Mouse (Mus musculus) liver (tissue): Measurements from ENCODE around the gene Mrpl54.

Experiments
- DNase-seq: peaks from one replicate; pipeline ENCODE4 v3.0.0-alpha.2; 2020; ENCODE audit warnings: mixed read lengths

The Mrpl54 gene

DNA sequence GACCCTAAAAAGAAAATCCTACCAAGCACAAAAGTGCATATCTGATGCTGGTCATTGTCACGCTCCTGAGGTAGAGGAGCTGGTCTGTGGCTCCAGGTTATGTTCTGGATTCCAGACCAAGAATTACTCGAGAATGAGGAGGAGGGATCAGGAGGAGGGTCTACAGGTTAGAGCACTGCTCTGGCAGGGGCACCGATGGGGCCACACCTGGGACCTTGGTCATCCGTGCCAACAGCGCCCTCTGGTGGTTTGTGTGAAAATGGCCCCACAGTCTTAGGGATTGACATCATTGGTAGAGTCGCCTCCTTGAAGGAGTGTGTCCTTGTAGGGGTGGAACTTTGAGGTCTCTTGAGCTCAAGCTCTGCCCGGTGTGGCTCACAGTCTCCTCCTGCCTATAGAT, 48.8 kb downstream of the Mrpl54 start:
- DNase-seq, result peak; percentile 77

DNA sequence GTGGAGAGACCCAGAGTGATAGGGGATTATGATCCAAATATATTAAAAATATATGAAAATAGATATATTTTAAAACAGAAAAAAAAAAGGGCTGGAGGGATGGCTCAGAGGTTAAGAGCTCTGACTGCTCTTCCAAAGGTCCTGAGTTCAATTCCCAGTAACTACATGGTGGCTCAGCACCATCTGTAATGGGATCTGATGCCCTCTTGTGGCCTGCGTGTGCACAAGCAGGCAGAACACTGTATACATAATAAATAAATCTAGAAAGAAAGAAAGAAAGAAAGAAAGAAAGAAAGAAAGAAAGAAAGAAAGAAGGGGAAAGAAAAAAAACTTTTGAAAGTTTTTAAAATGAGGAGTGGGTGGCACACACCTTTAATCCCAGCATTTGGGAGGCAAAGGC, 49.5 kb downstream of the Mrpl54 start:
- DNase-seq, result peak; percentile 37

DNA sequence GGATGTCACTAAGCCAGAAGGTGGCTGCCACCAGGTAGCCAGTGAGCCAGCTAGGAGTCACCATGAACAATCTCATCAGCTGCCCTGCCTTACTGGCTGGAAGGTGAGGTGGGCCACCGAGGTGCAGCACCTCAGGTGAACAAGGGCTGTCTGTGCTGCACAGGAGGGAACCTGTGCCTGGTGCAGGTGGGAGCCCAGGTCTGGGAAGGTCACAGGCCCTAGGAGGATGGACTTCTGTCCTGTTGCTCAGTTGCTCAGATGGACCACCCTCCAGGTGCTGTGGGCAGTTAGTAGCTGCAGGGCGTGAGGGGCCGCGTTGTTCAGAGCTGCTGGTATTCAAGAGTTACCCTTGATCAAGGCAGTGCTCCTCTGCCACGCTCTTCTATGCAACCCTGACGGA, 49.9 kb downstream of the Mrpl54 start:
- no peak for DNase-seq

DNA sequence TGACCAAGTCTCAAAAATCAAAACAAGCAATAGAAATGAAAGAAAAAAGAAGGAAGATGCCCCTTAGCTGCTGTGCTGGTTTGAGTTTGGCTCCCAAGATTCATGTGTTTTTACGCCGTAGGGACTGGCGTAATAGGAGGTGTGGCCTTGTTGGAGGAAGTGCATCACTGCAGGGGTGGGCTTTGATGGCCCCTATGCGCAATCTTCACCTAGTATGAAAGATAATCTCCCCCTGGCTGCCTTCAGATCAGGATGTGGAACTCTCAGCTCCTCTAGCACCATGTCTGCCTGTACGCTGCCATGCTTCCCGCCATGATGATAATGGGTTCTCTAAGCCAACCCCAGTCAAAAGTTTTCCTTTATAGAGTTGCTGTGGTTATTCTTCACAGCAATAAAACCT, 50.5 kb downstream of the Mrpl54 start:
- DNase-seq, result no peak
